Mouse (Mus musculus) liver, embryonic 16.5 days (tissue): ENCODE results near the gene Gng3. TPM values are rescaled to one million over a fixed set of nuclear protein-coding genes. Genes with fewer than 3 reads are reported as not detected.

ENCODE experiments used
- ATAC-seq: fragments of 200-750 bp; cut with Nextera tagmentation; 2 replicates; pipeline ENCODE4 v1.8.0; 2017; ENCODE audit warnings: low read depth, mild to moderate bottlenecking, moderate number of reproducible peaks, moderate library complexity
- H3K27ac ChIP-seq: fragments of 300-500 bp; sonication (generic); 2 replicates; pipeline ENCODE4 v1.5.1; 2014; ENCODE audit warnings: mild to moderate bottlenecking, low read length
- H3K27me3 ChIP-seq: fragments of 300-500 bp; sonication (generic); 2 replicates; pipeline ENCODE4 v1.6.1; 2014; ENCODE audit warnings: low read depth, low read length, mixed read lengths; ENCODE audit not compliant: control insufficient read depth, insufficient read depth
- H3K36me3 ChIP-seq: fragments of 300-500 bp; sonication (generic); 2 replicates; pipeline ENCODE4 v1.6.1; 2014; ENCODE audit warnings: mild to moderate bottlenecking; ENCODE audit not compliant: control insufficient read depth, insufficient read depth
- H3K4me1 ChIP-seq: fragments of 300-500 bp; sonication (generic); 2 replicates; pipeline ENCODE4 v1.6.1; 2014; ENCODE audit warnings: low read depth, low read length, mixed read lengths; ENCODE audit not compliant: control insufficient read depth
- H3K4me2 ChIP-seq: fragments of 300-500 bp; sonication (generic); 2 replicates; pipeline ENCODE4 v1.6.1; 2014; ENCODE audit warnings: low read depth, low read length, mixed read lengths
- H3K4me3 ChIP-seq: fragments of 300-500 bp; sonication (generic); 2 replicates; pipeline ENCODE4 v1.5.1; 2014; ENCODE audit warnings: low read depth, mild to moderate bottlenecking, low read length
- H3K9ac ChIP-seq: fragments of 300-500 bp; sonication (generic); 2 replicates; pipeline ENCODE4 v1.6.1; 2014; ENCODE audit warnings: low read depth, low read length
- H3K9me3 ChIP-seq: fragments of 300-500 bp; sonication (generic); replicated peaks from 2 replicates; pipeline ENCODE4 v1.6.1; 2016; ENCODE audit warnings: low read length; ENCODE audit not compliant: control insufficient read depth
- WGBS: fragments of 180-500 bp; shearing (Covaris S2); extraction: QIAGEN DNeasy Blood & Tissue Kit; methylation state at CpG from one replicate; pipeline ENCODE4 v1.1.7; 2014; ENCODE audit not compliant: insufficient replicate concordance; 5-methylcytosine and 5-hydroxymethylcytosine counted together
- microRNA-seq: library from miRNA; unstranded; fragments of <30 nt; microRNA quantifications from one replicate; pipeline ENCODE4, GENCODE M21; 2016
- polyA plus RNA-seq: library from polyadenylated mRNA; unstranded; fragments of >200 nt; fragmentation: Nextera tagmentation; extraction: Ambion mirVana; gene quantifications from 2 replicates; pipeline ENCODE4 v1.2.1, GENCODE M21; 2015

Gene Gng3
- polyA plus RNA-seq, 1 experiment from 2014 or later: 0.51 TPM

DNA sequence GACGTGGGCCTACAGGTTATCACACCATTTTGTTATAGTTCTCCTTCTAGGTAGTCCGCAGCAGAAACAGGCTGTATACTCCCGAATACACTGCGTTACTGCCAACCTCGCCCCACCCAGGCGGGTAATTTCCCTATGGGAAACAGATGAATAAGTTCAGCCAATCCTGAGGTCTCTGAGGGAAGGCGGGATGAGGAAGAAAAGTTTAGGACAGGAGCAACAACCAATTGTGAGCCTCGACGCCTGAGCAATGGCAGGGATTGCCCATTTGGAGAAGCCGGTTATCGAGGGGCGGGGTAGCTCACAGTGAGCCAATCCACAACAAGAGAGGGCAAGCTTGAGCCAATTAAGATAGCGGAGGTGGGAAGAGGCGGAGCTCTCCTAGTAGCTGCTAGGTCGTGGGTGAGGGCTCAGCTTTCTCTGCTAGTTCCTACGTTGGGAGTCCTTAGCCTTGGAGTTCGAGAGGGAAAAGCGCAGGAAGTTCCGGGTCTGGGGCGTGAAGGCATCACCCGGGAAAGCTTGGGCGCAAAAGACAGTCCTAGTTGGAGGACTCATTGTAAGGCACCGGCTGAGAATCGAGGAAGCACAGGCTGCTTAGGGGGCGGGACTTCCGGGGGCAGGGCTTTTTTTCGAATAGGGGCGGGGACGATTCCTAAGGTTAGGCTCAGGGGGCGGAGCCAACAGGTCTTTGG, 36.7 kb downstream of the Gng3 start, which contains the start of gene Zbtb3:
Zbtb3 (plus strand) TSS at position 426 of the 692 bp plus-strand sequence.
- Histone ChIP-seq H3K4me3 (peak within 1 kb of the TSS; percentile 75), H3K4me2 (peak within 1 kb of the TSS; percentile 87), H3K36me3 (peaks cover 7% of the 10 kb centered on the region), H3K9ac (peak within 1 kb of the TSS; percentile 70), H3K27me3 (no peaks in the 10 kb centered on the region), H3K27ac (peak within 1 kb of the TSS; percentile 78), H3K4me1 (peaks cover 16% of the 10 kb centered on the region), H3K9me3 (no peaks in the 10 kb centered on the region)
- peak; percentile 96 for ATAC-seq
- under 1% methylated on average over 30 of the region's 30 CpGs for WGBS

DNA sequence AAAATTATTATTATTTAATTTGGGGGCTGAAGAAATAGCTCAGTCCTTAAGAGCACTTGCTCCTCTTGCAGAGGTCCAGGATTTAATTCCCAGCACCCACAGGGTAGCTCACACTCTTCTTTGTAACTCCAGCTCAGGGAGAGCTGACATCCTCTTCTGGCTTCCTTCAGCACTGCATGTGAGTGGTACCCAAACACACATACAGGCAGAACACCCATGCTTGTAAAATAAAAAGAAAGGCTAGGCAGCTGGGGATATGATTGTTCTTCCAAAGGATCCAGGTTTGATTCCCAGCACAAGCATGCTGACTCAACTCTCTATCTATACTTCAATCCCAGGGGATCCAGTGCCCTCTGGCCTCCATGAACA, 40.1 kb downstream of the Gng3 start:
- Histone ChIP-seq H3K27ac (no peak overlapping the region), H3K36me3 (peaks cover 11% of the 10 kb centered on the region), H3K4me3 (peak overlapping the region; percentile 73), H3K4me2 (peak overlapping the region; percentile 69), H3K4me1 (peaks cover 23% of the 10 kb centered on the region), H3K9me3 (no peaks in the 10 kb centered on the region), H3K9ac (no peak overlapping the region), H3K27me3 (no peaks in the 10 kb centered on the region)
- ATAC-seq: no peak

DNA sequence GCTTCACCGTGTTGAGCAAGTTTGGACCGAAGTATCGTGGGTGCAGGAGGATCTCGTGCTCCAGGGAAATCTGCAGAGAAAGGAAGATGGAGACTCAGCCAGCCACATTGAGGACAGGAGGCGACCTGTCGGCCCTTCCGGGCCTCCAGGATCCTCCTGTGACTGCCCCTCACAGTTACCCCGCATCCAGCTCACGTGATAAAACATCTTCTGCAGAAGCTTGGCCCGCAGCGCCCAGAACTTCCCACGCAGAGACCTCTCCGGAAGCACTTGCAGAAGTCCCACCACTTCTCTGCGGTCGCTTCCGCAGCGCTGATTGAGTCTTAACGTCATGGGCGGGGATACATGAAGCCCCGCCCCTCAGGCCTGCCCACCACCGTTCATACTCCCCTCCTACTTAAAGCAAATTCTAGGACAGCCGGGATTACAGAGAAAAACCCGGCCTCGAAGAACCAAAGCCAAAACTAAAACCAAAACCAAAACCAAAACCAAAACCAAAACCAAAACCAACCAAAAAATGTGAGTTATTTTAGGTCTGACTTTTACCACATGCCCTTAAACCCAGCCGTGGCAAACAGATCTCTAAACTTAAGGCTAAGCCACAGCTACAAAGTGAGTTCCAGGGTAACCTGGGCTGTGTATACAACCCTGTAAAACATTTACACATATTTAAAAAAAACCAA, 40.6 kb downstream of the Gng3 start, which contains the start of gene Polr2g:
Polr2g (minus strand) TSS at position 314 of the 683 bp plus-strand sequence.
- peak; percentile 64 for ATAC-seq
- WGBS: under 1% methylated on average over 25 of the region's 25 CpGs
- H3K4me2 ChIP-seq: peak within 1 kb of the TSS; percentile 69
- peak within 1 kb of the TSS; percentile 67 for H3K9ac ChIP-seq
- peak within 1 kb of the TSS; percentile 66 for H3K27ac ChIP-seq
- peaks cover 23% of the 10 kb centered on the region for H3K4me1 ChIP-seq
- H3K9me3 ChIP-seq: no peaks in the 10 kb centered on the region
- H3K27me3 ChIP-seq: no peaks in the 10 kb centered on the region
- peak within 1 kb of the TSS; percentile 73 for H3K4me3 ChIP-seq
- peaks cover 17% of the 10 kb centered on the region for H3K36me3 ChIP-seq

DNA sequence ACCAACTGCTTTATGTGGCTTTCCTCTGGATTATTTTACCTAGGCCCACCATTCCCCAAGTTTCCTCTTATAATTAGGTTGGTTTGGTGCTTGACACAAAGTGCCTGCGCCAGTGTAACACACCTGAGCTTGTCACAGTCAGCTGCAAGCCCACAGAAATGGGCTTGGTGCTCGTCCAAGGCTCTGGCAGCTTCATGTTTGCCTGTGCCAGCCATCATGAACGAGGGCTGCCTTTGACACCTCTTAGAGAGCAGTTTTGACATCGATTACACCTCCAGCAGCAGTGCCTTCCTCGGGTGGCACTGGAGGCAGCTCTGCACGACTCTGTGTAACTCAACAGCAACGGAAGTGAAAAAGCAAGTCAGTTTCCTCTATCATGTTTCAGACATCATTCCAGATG, 48.8 kb downstream of the Gng3 start:
- no peak overlapping the region for H3K4me2 ChIP-seq
- H3K27ac ChIP-seq: no peak overlapping the region
- no peaks in the 10 kb centered on the region for H3K9me3 ChIP-seq
- H3K4me3 ChIP-seq: no peak overlapping the region
- peaks cover 26% of the 10 kb centered on the region for H3K36me3 ChIP-seq
- H3K9ac ChIP-seq: no peak overlapping the region
- WGBS: 60% methylated on average over 7 of the region's 7 CpGs
- H3K27me3 ChIP-seq: no peaks in the 10 kb centered on the region
- ATAC-seq: no peak
- H3K4me1 ChIP-seq: peaks cover 11% of the 10 kb centered on the region

DNA sequence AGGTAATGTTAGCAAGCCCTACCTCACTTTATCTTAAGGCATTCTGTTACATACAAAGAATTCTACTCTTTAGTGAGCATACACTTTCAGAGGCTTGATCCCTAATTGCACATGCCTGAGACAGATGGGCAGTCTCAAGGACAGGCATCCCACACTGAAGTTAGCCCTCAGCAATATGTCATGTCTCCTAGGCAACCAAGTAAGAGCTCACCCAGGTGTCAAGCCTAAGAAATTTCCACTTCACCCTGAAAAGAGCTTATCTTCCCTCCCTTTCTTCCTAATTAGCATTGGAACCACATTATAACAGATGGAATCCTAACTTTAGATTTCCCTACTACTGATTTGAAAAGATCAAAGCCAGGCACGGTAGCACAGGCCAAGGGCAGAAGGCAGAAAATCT, 49.8 kb downstream of the Gng3 start:
- Histone ChIP-seq H3K4me2 (no peak overlapping the region), H3K27me3 (no peaks in the 10 kb centered on the region), H3K9me3 (no peaks in the 10 kb centered on the region), H3K4me3 (no peak overlapping the region), H3K4me1 (peaks cover 15% of the 10 kb centered on the region), H3K27ac (no peak overlapping the region), H3K36me3 (peaks cover 17% of the 10 kb centered on the region), H3K9ac (no peak overlapping the region)
- WGBS: 71% methylated on average over 1 of the region's 1 CpGs
- ATAC-seq: no peak

DNA sequence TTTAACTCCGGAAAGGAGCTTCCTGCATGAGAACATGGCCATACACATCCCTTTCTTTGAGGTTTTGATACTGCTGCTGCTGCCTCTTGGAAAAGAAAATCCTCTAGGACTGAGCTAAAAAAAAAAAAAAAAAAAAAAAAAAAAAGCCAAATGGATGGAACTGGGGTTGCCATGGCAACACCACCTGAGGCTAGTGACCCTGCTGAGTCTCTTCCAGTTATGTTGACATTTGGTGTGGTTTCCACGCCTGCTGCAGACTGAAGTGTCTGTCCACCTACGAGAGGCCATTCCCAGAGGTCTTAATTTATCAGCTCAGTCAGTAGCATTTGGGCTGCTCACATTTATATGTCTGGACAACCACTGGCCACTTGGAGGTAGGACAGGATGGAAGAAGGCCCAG, 50.5 kb downstream of the Gng3 start:
- Histone ChIP-seq H3K9me3 (no peaks in the 10 kb centered on the region), H3K4me1 (peaks cover 15% of the 10 kb centered on the region), H3K9ac (no peak overlapping the region), H3K4me3 (no peak overlapping the region), H3K27me3 (no peaks in the 10 kb centered on the region), H3K4me2 (no peak overlapping the region), H3K36me3 (peaks cover 10% of the 10 kb centered on the region), H3K27ac (no peak overlapping the region)
- ATAC-seq: no peak
- 48% methylated on average over 3 of the region's 3 CpGs for WGBS

Small RNA genes lying within 50 kb of the gene (microRNA-seq; reads per million reads assigned to microRNA genes)
- gene Mir5136: not detected

Other genes with a start within 250 kb of the Gng3 start
- gene Slc22a8, start 247.9 kb downstream of the Gng3 start, polyA plus RNA-seq: 2.4 and 2.6 TPM in 2 replicates
- gene Slc22a6, start 221.2 kb downstream of the Gng3 start, polyA plus RNA-seq: 0.02 TPM in 1 of 2 replicates, not detected in the other
- gene Chrm1, start 175.4 kb downstream of the Gng3 start, polyA plus RNA-seq: 0.02 TPM in 1 of 2 replicates, not detected in the other
- 133 and 137 TPM in 2 replicates for gene Slc3a2, start 115.8 kb downstream of the Gng3 start, polyA plus RNA-seq
- 40.0 and 48.3 TPM in 2 replicates for gene Wdr74, start 103.4 kb downstream of the Gng3 start, polyA plus RNA-seq
- gene 1700092M07Rik, start 98.5 kb downstream of the Gng3 start, polyA plus RNA-seq: 0.45 and 0.63 TPM in 2 replicates
- gene Stx5a, start 97.8 kb downstream of the Gng3 start, polyA plus RNA-seq: 57.8 and 59.8 TPM in 2 replicates
- gene Nxf1, start 82.1 kb downstream of the Gng3 start, polyA plus RNA-seq: 77.8 and 87.7 TPM in 2 replicates
- 48.1 and 50.9 TPM in 2 replicates for gene Tmem223, start 68.2 kb downstream of the Gng3 start, polyA plus RNA-seq
- gene Tmem179b, start 64.7 kb downstream of the Gng3 start, polyA plus RNA-seq: 90.9 and 93.7 TPM in 2 replicates
- gene Taf6l, start 52.8 kb downstream of the Gng3 start, polyA plus RNA-seq: 10.0 and 11.0 TPM in 2 replicates
- gene Polr2g, start 40.6 kb downstream of the Gng3 start, polyA plus RNA-seq: 56.4 and 64.8 TPM in 2 replicates
- 1.0 and 1.5 TPM in 2 replicates for gene Zbtb3, start 36.6 kb downstream of the Gng3 start, polyA plus RNA-seq
- gene Ttc9c, start 19.9 kb downstream of the Gng3 start, polyA plus RNA-seq: 21.6 and 22.9 TPM in 2 replicates
- gene Hnrnpul2, start 19.2 kb downstream of the Gng3 start, polyA plus RNA-seq: 1.8 and 2.1 TPM in 2 replicates
- not detected in 2 replicates for gene AC129217.1, start 9.4 kb downstream of the Gng3 start, polyA plus RNA-seq
- gene Bscl2, start 1.7 kb downstream of the Gng3 start, polyA plus RNA-seq: 27.1 and 29.3 TPM in 2 replicates
- 0.06 and 0.35 TPM in 2 replicates for gene Lrrn4cl, start 11.6 kb upstream of the Gng3 start, polyA plus RNA-seq
- gene Ubxn1, start 32.3 kb upstream of the Gng3 start, polyA plus RNA-seq: 90.5 and 92.7 TPM in 2 replicates
- 27.9 and 29.6 TPM in 2 replicates for gene Uqcc3, start 41.7 kb upstream of the Gng3 start, polyA plus RNA-seq
- 29.6 and 41.8 TPM in 2 replicates for gene Lbhd1, start 44.5 kb upstream of the Gng3 start, polyA plus RNA-seq
- not detected in 2 replicates for gene Gm49403, start 44.7 kb upstream of the Gng3 start, polyA plus RNA-seq
- gene 1810009A15Rik, start 49.7 kb upstream of the Gng3 start, polyA plus RNA-seq: 38.6 and 43.2 TPM in 2 replicates
- not detected in 2 replicates for gene Gm49416, start 49.7 kb upstream of the Gng3 start, polyA plus RNA-seq
- gene Ints5, start 53.8 kb upstream of the Gng3 start, polyA plus RNA-seq: 18.3 and 21.1 TPM in 2 replicates
- 50.3 and 50.8 TPM in 2 replicates for gene Ganab, start 58.9 kb upstream of the Gng3 start, polyA plus RNA-seq
- gene B3gat3, start 81.2 kb upstream of the Gng3 start, polyA plus RNA-seq: 19.8 and 20.5 TPM in 2 replicates
- gene Rom1, start 90.2 kb upstream of the Gng3 start, polyA plus RNA-seq: 2.4 and 2.6 TPM in 2 replicates
- gene Eml3, start 90.4 kb upstream of the Gng3 start, polyA plus RNA-seq: 11.4 and 12.8 TPM in 2 replicates
- 73.9 and 82.3 TPM in 2 replicates for gene Mta2, start 102.7 kb upstream of the Gng3 start, polyA plus RNA-seq
- 12.6 and 12.9 TPM in 2 replicates for gene Tut1, start 114.7 kb upstream of the Gng3 start, polyA plus RNA-seq
- 153 and 172 TPM in 2 replicates for gene Eef1g, start 127.8 kb upstream of the Gng3 start, polyA plus RNA-seq
- 3.1 TPM in 2 replicates for gene Ahnak, start 150.1 kb upstream of the Gng3 start, polyA plus RNA-seq
- gene Scgb1a1, start 248.8 kb upstream of the Gng3 start, polyA plus RNA-seq: not detected in 2 replicates